Mouse (Mus musculus): Measurements from ENCODE around the gene Ctnnd2.
A peak's percentile ranks its signal among the peaks of the same experiment; 100 is the strongest.

Ctnnd2 gene

GRCm38 (mm10) chr15:30990421-30991252 is 818.2 kb downstream of the Ctnnd2 start:
- peak; percentile 79 for DNase-seq (ENCODE audit: low spot score)

- no peak for DNase-seq (ENCODE audit: low spot score)
Measured at GRCm38 (mm10) chr15:30992357-30992756, 820.0 kb downstream of the Ctnnd2 start.

GRCm38 (mm10) chr15:30992901-30993300 is 820.5 kb downstream of the Ctnnd2 start:
- DNase-seq (ENCODE audit: low spot score), result no peak

- DNase-seq (ENCODE audit: low spot score), result no peak
Measured at GRCm38 (mm10) chr15:30995346-30995745, 823.0 kb downstream of the Ctnnd2 start.

- no peak for DNase-seq (ENCODE audit: low spot score)
Measured at GRCm38 (mm10) chr15:31004468-31004867, 832.1 kb downstream of the Ctnnd2 start.

GRCm38 (mm10) chr15:31004976-31005375 is 832.6 kb downstream of the Ctnnd2 start:
- no peak for DNase-seq (ENCODE audit: low spot score)

- peak; percentile 43 for DNase-seq (ENCODE audit: low spot score)
Measured at GRCm38 (mm10) chr15:31006050-31006824, 833.8 kb downstream of the Ctnnd2 start.

- DNase-seq (ENCODE audit: low spot score), result no peak
Measured at GRCm38 (mm10) chr15:31006825-31007157, 834.4 kb downstream of the Ctnnd2 start.

GRCm38 (mm10) chr15:31008594-31008993 is 836.2 kb downstream of the Ctnnd2 start:
- no peak for DNase-seq (ENCODE audit: low spot score)

- no peak for DNase-seq (ENCODE audit: low spot score)
Measured at GRCm38 (mm10) chr15:31020769-31021168, 848.4 kb downstream of the Ctnnd2 start.

- no peak for DNase-seq (ENCODE audit: low spot score)
Measured at GRCm38 (mm10) chr15:31022012-31022411, 849.6 kb downstream of the Ctnnd2 start.

GRCm38 (mm10) chr15:31022497-31022896 is 850.1 kb downstream of the Ctnnd2 start:
- DNase-seq (ENCODE audit: low spot score), result no peak

- DNase-seq (ENCODE audit: low spot score), result no peak
Measured at GRCm38 (mm10) chr15:31023766-31024165, 851.4 kb downstream of the Ctnnd2 start.

- DNase-seq (ENCODE audit: low spot score), result no peak
Measured at GRCm38 (mm10) chr15:31027448-31028230, 855.2 kb downstream of the Ctnnd2 start.

GRCm38 (mm10) chr15:31044983-31045382 is 872.6 kb downstream of the Ctnnd2 start:
- DNase-seq (ENCODE audit: low spot score), result no peak

- DNase-seq (ENCODE audit: low spot score), result no peak
Measured at GRCm38 (mm10) chr15:31051496-31051895, 879.1 kb downstream of the Ctnnd2 start.

- no peak for DNase-seq (ENCODE audit: low spot score)
Measured at GRCm38 (mm10) chr15:31056145-31056544, 883.8 kb downstream of the Ctnnd2 start.

GRCm38 (mm10) chr15:31058315-31058714 is 885.9 kb downstream of the Ctnnd2 start:
- DNase-seq (ENCODE audit: low spot score), result no peak

- no peak for DNase-seq (ENCODE audit: low spot score)
Measured at GRCm38 (mm10) chr15:31063734-31064133, 891.3 kb downstream of the Ctnnd2 start.

- no peak for DNase-seq (ENCODE audit: low spot score)
Measured at GRCm38 (mm10) chr15:31068127-31068526, 895.7 kb downstream of the Ctnnd2 start.

GRCm38 (mm10) chr15:31070311-31070710 is 897.9 kb downstream of the Ctnnd2 start:
- no peak for DNase-seq (ENCODE audit: low spot score)
